Mouse (Mus musculus) stomach, embryonic 16.5 days (tissue): ENCODE measurements around the gene Ptbp3. TPM values are rescaled to one million over a fixed set of nuclear protein-coding genes. Genes with fewer than 3 reads are reported as not detected.
"Not testable (repeated sequence)": the region's sequence is repeated elsewhere in the genome, so short reads cannot be mapped to it uniquely, and the experiment has no call there.

Source experiments
- ATAC-seq: fragments of 200-750 bp; cut with Nextera tagmentation; 2 replicates; pipeline ENCODE4 v1.8.0; 2017; ENCODE audit warnings: moderate number of reproducible peaks, moderate TSS enrichment; ENCODE audit not compliant: insufficient read depth, low FRiP score
- H3K27ac ChIP-seq: fragments of 300-500 bp; sonication (generic); 2 replicates; pipeline ENCODE4 v1.5.1; 2014; ENCODE audit warnings: low read length
- H3K27me3 ChIP-seq: fragments of 300-500 bp; sonication (generic); 2 replicates; pipeline ENCODE4 v1.6.1; 2014; ENCODE audit warnings: low read length, control low read depth, mixed read lengths; ENCODE audit not compliant: control insufficient read depth, insufficient read depth
- H3K36me3 ChIP-seq: fragments of 300-500 bp; sonication (generic); 2 replicates; pipeline ENCODE4 v1.6.1; 2014; ENCODE audit warnings: low read length; ENCODE audit not compliant: control insufficient read depth, insufficient read depth
- H3K4me1 ChIP-seq: fragments of 300-500 bp; sonication (generic); 2 replicates; pipeline ENCODE4 v1.6.1; 2014; ENCODE audit warnings: low read length, control low read depth, mixed read lengths; ENCODE audit not compliant: control insufficient read depth, insufficient read depth
- H3K4me2 ChIP-seq: fragments of 300-500 bp; sonication (generic); 2 replicates; pipeline ENCODE4 v1.6.1; 2014; ENCODE audit warnings: low read depth, low read length, mixed read lengths
- H3K4me3 ChIP-seq: fragments of 300-500 bp; sonication (generic); replicated peaks from 2 replicates; pipeline ENCODE4 v1.5.1; 2014; ENCODE audit warnings: mild to moderate bottlenecking, low read length
- H3K9ac ChIP-seq: fragments of 300-500 bp; sonication (generic); 2 replicates; pipeline ENCODE4 v1.6.1; 2014; ENCODE audit warnings: low read length
- H3K9me3 ChIP-seq: fragments of 300-500 bp; sonication (generic); replicated peaks from 2 replicates; pipeline ENCODE4 v1.6.1; 2016; ENCODE audit warnings: low read length, control low read depth; ENCODE audit not compliant: control insufficient read depth
- WGBS: fragments of 180-500 bp; shearing (Covaris S2); extraction: QIAGEN DNeasy Blood & Tissue Kit; methylation state at CpG from one replicate; pipeline ENCODE4 v1.1.7; 2014; 5-methylcytosine and 5-hydroxymethylcytosine counted together
- polyA plus RNA-seq: library from polyadenylated mRNA; unstranded; fragments of >200 nt; fragmentation: Nextera tagmentation; extraction: Ambion mirVana; gene quantifications from 2 replicates; pipeline ENCODE4 v1.2.1, GENCODE M21; 2015

Ptbp3 gene
- polyA plus RNA-seq, 1 experiment from 2014 or later = 54.4 TPM

DNA sequence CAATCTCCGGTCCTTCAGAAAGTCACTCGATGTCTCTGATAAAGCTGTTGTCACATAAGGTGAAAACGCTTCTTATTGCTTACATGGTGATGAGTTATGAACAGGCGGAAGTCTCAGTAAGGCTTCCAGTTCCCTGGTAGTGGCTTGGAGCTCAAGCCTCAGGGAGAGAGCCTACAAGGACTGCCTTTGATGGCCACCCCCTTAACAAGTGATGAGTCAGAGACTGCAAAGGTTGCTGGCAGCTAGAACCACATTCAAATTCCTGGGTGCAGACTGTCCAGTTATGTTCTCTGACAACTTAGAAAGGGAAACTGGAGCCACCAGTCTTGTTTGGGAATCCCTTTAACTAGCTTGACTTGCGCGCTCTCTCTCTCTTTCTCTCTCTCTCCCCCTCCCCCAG, 11.0 kb upstream of the Ptbp3 start:
- no peak overlapping the region for H3K27ac ChIP-seq
- no peaks in the 10 kb centered on the region; the same call in 1 of the 2 replicates for H3K4me1 ChIP-seq
- no peak for ATAC-seq
- H3K9ac ChIP-seq = no peak overlapping the region
- H3K27me3 ChIP-seq = no peaks in the 10 kb centered on the region
- 88% methylated on average over 6 of the region's 6 CpGs for WGBS
- H3K4me3 ChIP-seq = no peak overlapping the region
- H3K36me3 ChIP-seq = no peaks in the 10 kb centered on the region
- H3K4me2 ChIP-seq = no peak overlapping the region
- no peaks in the 10 kb centered on the region for H3K9me3 ChIP-seq

- H3K36me3 ChIP-seq = no peaks in the 10 kb centered on the region
- no peak overlapping the region for H3K9ac ChIP-seq
- H3K9me3 ChIP-seq = no peaks in the 10 kb centered on the region
- no peaks in the 10 kb centered on the region for H3K27me3 ChIP-seq
- H3K4me1 ChIP-seq = no peaks in the 10 kb centered on the region; the same call in 1 of the 2 replicates
- no peak for ATAC-seq
- H3K4me3 ChIP-seq = no peak overlapping the region
- no peak overlapping the region for H3K27ac ChIP-seq
- H3K4me2 ChIP-seq = no peak overlapping the region
- 54% methylated on average over 6 of the region's 6 CpGs for WGBS
Measured at GRCm38 (mm10) chr4:59558096-59558720, 9.0 kb upstream of the Ptbp3 start.

DNA sequence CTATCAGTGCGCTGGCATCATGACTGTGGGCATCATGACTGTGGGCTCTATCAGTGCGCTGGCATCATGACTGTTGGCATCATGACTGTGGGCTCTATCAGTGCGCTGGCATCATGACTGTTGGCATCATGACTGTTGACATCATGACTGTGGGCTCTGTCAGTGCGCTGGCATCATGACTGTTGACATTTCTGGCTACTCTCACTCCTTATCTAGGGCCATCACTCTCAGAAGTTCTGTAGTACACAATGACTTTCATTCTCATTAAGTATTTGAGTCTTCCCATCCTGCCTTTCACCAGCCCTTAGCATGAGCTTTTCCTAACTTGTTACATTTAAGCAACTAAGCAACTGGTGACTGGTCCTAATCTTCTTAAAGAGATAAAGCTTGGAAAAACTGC, 8.2 kb upstream of the Ptbp3 start:
- not testable (repeated sequence) for H3K4me1 ChIP-seq, H3K27me3 ChIP-seq, ATAC-seq

GRCm38 (mm10) chr4:59555177-59555576, 6.0 kb upstream of the Ptbp3 start:
- no peaks in the 10 kb centered on the region for H3K9me3 ChIP-seq
- no peak overlapping the region for H3K4me3 ChIP-seq
- H3K4me2 ChIP-seq = no peak overlapping the region
- H3K27me3 ChIP-seq = no peaks in the 10 kb centered on the region
- no peaks in the 10 kb centered on the region for H3K36me3 ChIP-seq
- H3K9ac ChIP-seq = no peak overlapping the region
- no peak overlapping the region for H3K27ac ChIP-seq
- no peak for ATAC-seq
- no peaks in the 10 kb centered on the region; the same call in 1 of the 2 replicates for H3K4me1 ChIP-seq

More for the DNA sequence above, 8.2 kb upstream of the Ptbp3 start:
- 97% methylated on average over 4 of the region's 4 CpGs for WGBS
- H3K9ac ChIP-seq, H3K27ac ChIP-seq, H3K4me2 ChIP-seq, H3K36me3 ChIP-seq, H3K4me3 ChIP-seq, H3K9me3 ChIP-seq: not testable (repeated sequence)

DNA sequence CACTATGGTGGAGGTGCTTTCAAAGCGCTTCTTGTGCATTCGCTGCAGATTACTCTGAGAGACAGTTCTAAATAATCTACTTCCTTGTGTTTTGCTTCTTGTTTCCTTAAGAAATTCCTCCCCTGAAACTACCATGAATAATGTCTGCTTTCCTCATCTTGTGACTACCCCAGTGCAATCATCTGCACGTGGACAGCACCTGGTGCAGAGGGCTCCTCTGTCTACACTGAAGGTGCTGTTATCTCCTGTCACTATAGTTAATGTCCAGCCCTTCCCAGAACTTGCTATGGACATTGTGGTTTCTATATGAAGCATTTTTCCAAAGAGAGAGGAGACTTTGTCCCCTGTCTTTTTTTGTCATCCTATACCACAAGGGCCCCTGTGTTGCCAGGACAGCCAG, 4.4 kb upstream of the Ptbp3 start:
- Histone ChIP-seq H3K4me2 (no peak overlapping the region), H3K36me3 (no peaks in the 10 kb centered on the region), H3K27ac (no peak overlapping the region), H3K27me3 (no peaks in the 10 kb centered on the region), H3K4me1 (no peaks in the 10 kb centered on the region; the same call in 1 of the 2 replicates), H3K9me3 (no peaks in the 10 kb centered on the region), H3K4me3 (no peak overlapping the region), H3K9ac (no peak overlapping the region)
- ATAC-seq = no peak
- WGBS = 52% methylated on average over 3 of the region's 3 CpGs

GRCm38 (mm10) chr4:59552835-59553234, 3.7 kb upstream of the Ptbp3 start:
- H3K27me3 ChIP-seq = no peaks in the 10 kb centered on the region
- no peak for ATAC-seq
- no peaks in the 10 kb centered on the region for H3K4me1 ChIP-seq
- WGBS = 61% methylated on average over 5 of the region's 5 CpGs
- H3K4me2 ChIP-seq = no peak overlapping the region
- no peak overlapping the region for H3K9ac ChIP-seq
- no peak overlapping the region for H3K27ac ChIP-seq
- H3K36me3 ChIP-seq = no peaks in the 10 kb centered on the region
- H3K4me3 ChIP-seq = no peak overlapping the region
- H3K9me3 ChIP-seq = no peaks in the 10 kb centered on the region

DNA sequence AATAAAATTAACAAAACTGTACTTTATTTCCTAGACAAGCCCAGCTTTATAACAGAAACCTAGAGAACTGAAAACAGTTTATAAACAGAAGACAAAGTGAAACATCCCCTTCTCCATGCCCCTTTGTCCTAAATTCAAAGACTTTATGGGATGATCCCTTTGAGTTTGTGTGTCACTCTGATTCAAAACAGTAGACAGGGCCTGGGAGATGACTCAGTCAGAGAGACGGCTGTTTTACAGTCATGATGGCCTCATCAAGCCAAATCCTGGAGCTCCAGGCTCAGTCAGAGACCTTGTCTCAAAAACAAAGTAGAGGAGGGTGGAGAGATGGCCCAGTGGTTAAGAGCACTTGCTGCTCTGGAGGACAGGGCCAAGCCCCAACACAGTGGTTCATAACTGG, 2.7 kb upstream of the Ptbp3 start:
- no peaks in the 10 kb centered on the region for H3K9me3 ChIP-seq
- H3K27me3 ChIP-seq = no peaks in the 10 kb centered on the region
- no peaks in the 10 kb centered on the region for H3K36me3 ChIP-seq
- H3K4me3 ChIP-seq = no peak overlapping the region
- ATAC-seq = no peak
- H3K27ac ChIP-seq = no peak overlapping the region
- H3K9ac ChIP-seq = no peak overlapping the region
- H3K4me1 ChIP-seq = peaks cover 7% of the 10 kb centered on the region
- H3K4me2 ChIP-seq = no peak overlapping the region
- 91% methylated on average over 1 of the region's 1 CpGs for WGBS

- peak overlapping the region; percentile 94 for H3K4me3 ChIP-seq
- 13% methylated on average over 11 of the region's 11 CpGs for WGBS
- no peaks in the 10 kb centered on the region for H3K27me3 ChIP-seq
- no peaks in the 10 kb centered on the region for H3K9me3 ChIP-seq
- peak overlapping the region; percentile 92 for H3K4me2 ChIP-seq
- no peaks in the 10 kb centered on the region for H3K36me3 ChIP-seq
- ATAC-seq = no peak
- H3K27ac ChIP-seq = peak overlapping the region; percentile 98
- H3K9ac ChIP-seq = peak overlapping the region; percentile 98
- H3K4me1 ChIP-seq = peaks cover 13% of the 10 kb centered on the region
Measured at GRCm38 (mm10) chr4:59549977-59550560, 905 bp upstream of the Ptbp3 start.

GRCm38 (mm10) chr4:59548560-59549174, 497 bp downstream of the Ptbp3 start:
- Histone ChIP-seq H3K9ac (peak overlapping the region; percentile 96), H3K4me1 (peaks cover 16% of the 10 kb centered on the region), H3K4me2 (peak overlapping the region; percentile 81), H3K27ac (peak overlapping the region; percentile 99), H3K27me3 (no peaks in the 10 kb centered on the region), H3K36me3 (no peaks in the 10 kb centered on the region), H3K4me3 (peak overlapping the region; percentile 94), H3K9me3 (no peaks in the 10 kb centered on the region)
- peak; percentile 74 for ATAC-seq
- under 1% methylated on average over 82 of the region's 83 CpGs for WGBS
